Comparison of ENCODE assay signal across 27 mouse cellular contexts in the genomic region with DNA sequence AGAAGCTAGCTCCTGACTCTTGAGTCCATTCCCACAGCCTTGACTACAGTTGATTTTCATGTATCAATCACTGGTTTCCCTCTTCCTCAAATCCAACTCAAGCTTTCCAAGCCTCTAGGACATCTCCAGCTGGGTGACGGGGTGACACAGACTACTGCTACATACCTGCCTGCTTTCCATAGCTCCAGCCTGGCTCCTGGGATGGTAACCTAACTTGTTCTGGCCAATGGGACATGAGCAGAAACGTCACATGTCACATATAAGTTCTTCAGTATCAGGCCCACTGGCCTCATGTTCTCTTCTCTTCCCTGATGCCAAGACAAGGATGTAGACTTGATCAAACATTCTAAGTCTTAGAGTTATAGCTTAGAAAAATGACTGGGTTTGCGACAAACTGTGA.
"Had no signal": no experiment of that assay in that cellular context is flagged by ENCODE, and none has a peak within 500 bp of the region (broad histone marks: within the 10 kb centered on the region; RNA-seq: fewer than 3 reads in every experiment).

No protein-coding gene starts in this region.

- H3K9ac ChIP-seq: embryonic facial prominence, embryonic 12.5 days; embryonic facial prominence, embryonic 13.5 days; embryonic facial prominence, embryonic 15.5 days; forebrain, embryonic 12.5 days; forebrain, embryonic 13.5 days; forebrain, embryonic 15.5 days; forebrain, postnatal 0 days had no signal

- H3K4me3 ChIP-seq: embryonic facial prominence, embryonic 10.5 days; embryonic facial prominence, embryonic 12.5 days; embryonic facial prominence, embryonic 13.5 days; embryonic facial prominence, embryonic 15.5 days; erythroblast, embryonic 14.5 days; forebrain, embryonic 10.5 days; forebrain, embryonic 12.5 days; forebrain, embryonic 13.5 days; forebrain, embryonic 15.5 days; gastrocnemius, adult 2 months had no signal

- DNase-seq: cerebellum, adult 2 months; cerebellum, adult 8-10 months; cerebellum, adult 9-10 months; cerebellum, adult 9-11 months; cerebellum, postnatal 10 days; cerebellum, postnatal 14 days; cerebellum, postnatal 25 days; cerebellum, postnatal 36 days; embryo, embryonic 11 days; forebrain, postnatal 0 days; gastrocnemius, adult 2 months; gastrocnemius, postnatal 10 days; gastrocnemius, postnatal 14 days; gastrocnemius, postnatal 25 days; gastrocnemius, postnatal 36 days; heart, adult 18-20 months had no signal

- H3K4me1 ChIP-seq: embryonic facial prominence, embryonic 10.5 days; embryonic facial prominence, embryonic 12.5 days; embryonic facial prominence, embryonic 13.5 days; embryonic facial prominence, embryonic 15.5 days; forebrain, embryonic 10.5 days; forebrain, embryonic 12.5 days; forebrain, embryonic 13.5 days; forebrain, embryonic 15.5 days had no signal

- ATAC-seq: forebrain, embryonic 13.5 days; forebrain, embryonic 14.5 days; forebrain, embryonic 15.5 days; forebrain, embryonic 16.5 days; forebrain, postnatal 0 days had no signal

- H3K27me3 ChIP-seq: embryonic facial prominence, embryonic 12.5 days; embryonic facial prominence, embryonic 13.5 days; embryonic facial prominence, embryonic 15.5 days; forebrain, embryonic 12.5 days; forebrain, embryonic 13.5 days; forebrain, embryonic 15.5 days had no signal

- H3K9me3 ChIP-seq: embryonic facial prominence, embryonic 10.5 days; embryonic facial prominence, embryonic 12.5 days; embryonic facial prominence, embryonic 13.5 days; embryonic facial prominence, embryonic 15.5 days; forebrain, embryonic 12.5 days; forebrain, embryonic 13.5 days; forebrain, embryonic 15.5 days had no signal

- H3K27ac ChIP-seq: embryonic facial prominence, embryonic 10.5 days; embryonic facial prominence, embryonic 12.5 days; embryonic facial prominence, embryonic 13.5 days; embryonic facial prominence, embryonic 15.5 days; forebrain, embryonic 10.5 days; forebrain, embryonic 12.5 days; forebrain, embryonic 13.5 days; forebrain, embryonic 15.5 days; gastrocnemius, adult 2 months had no signal

- H3K4me2 ChIP-seq: embryonic facial prominence, embryonic 12.5 days; embryonic facial prominence, embryonic 13.5 days; embryonic facial prominence, embryonic 15.5 days; forebrain, embryonic 12.5 days; forebrain, embryonic 13.5 days; forebrain, embryonic 15.5 days had no signal

- H3K36me3 ChIP-seq: embryonic facial prominence, embryonic 12.5 days; embryonic facial prominence, embryonic 15.5 days; forebrain, embryonic 10.5 days; forebrain, embryonic 12.5 days; forebrain, embryonic 15.5 days had no signal
